ENCODE assay signal across 15 mouse cellular contexts in the genomic region with DNA sequence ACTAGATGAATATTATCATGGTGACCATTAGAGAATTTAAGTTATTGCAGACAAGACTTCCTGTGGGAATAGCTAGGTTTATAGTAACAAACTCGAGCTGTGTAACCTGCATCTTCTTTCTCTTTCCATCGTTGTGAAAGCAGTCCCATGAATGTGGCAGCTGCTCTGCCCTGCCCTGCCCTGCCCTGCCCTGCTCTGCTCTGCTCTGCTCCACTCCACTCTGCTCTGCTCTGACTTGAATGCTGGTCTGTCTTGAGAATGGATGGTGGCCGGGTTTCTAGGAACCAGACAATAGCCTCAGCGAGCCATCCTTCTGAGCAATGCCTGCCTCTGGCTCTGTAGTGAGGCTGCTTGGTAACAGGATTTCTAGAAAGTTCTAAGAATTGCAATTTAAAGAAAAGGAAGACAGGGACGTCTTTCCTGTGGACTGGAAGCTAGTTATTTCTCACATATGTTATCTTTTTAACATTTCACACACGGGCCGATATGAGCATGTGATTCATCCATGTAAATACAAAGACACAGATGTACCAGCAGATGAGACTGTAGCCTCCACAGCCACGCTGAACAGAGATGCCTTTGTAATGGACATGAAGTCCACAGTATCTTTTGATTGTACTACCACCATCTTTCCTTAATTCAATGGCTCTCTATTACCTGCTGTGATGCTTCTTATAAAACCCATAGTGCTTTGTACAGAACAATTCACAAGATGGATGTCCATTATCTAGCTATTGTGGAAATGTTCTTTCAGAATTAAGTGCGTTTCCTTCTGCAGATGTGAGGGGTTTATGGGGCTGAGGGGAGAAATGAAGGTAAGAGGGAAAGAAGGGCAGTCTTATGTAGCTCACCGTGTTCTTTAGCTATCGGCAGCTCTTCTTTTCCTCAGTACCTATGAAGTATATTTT.
DNase-seq lines count a peak whose midpoint lies in the region; ATAC-seq and TF ChIP-seq lines count a peak whose summit lies in the region.
"Had no signal": no experiment of that assay in that cellular context is flagged by ENCODE, and none has a peak within 500 bp of the region (broad histone marks: within the 10 kb centered on the region; RNA-seq: fewer than 3 reads in every experiment).

No protein-coding gene starts in this region.

- H3K4me2 ChIP-seq in heart, embryonic 11.5 days: no peak overlapping the region
- no peak overlapping the region for H3K4me2 ChIP-seq in forebrain, embryonic 11.5 days (ENCODE audit: low read depth, low read length, severe bottlenecking)
- H3K4me2 ChIP-seq: embryonic facial prominence, embryonic 13.5 days; limb, embryonic 13.5 days had no signal

- 72% methylated on average over 11 of the region's 11 CpGs for WGBS in heart, embryonic 11.5 days (ENCODE audit: insufficient replicate concordance)
- 43% methylated on average over 11 of the region's 11 CpGs for WGBS in forebrain, embryonic 11.5 days
- 58% methylated on average over 11 of the region's 11 CpGs for WGBS in olfactory bulb, adult 2 months

- H3K27ac ChIP-seq in heart, embryonic 11.5 days (ENCODE audit: low read depth, low read length): no peak overlapping the region
- H3K27ac ChIP-seq in forebrain, embryonic 11.5 days (ENCODE audit: low read depth, low read length): no peak overlapping the region
- H3K27ac ChIP-seq in olfactory bulb, adult 2 months (ENCODE audit: insufficient read depth, low read depth, low read length): peak overlapping the region; percentile 49
- H3K27ac ChIP-seq: embryonic facial prominence, embryonic 13.5 days; gastrocnemius, adult 2 months; limb, embryonic 13.5 days had no signal

- no peaks in the 10 kb centered on the region for H3K9me3 ChIP-seq in heart, embryonic 11.5 days (replicated peaks; ENCODE audit: control insufficient read depth, low read length)
- no peaks in the 10 kb centered on the region for H3K9me3 ChIP-seq in forebrain, embryonic 11.5 days (ENCODE audit: control insufficient read depth, low read length)
- H3K9me3 ChIP-seq: embryonic facial prominence, embryonic 13.5 days; limb, embryonic 13.5 days had no signal

- no peak for TF ChIP-seq CTCF in olfactory bulb, adult 2 months (IDR thresholded peaks at IDR 0.05; ENCODE audit: insufficient read depth, low read depth, low read length)

- TF ChIP-seq POLR2A in olfactory bulb, adult 2 months (IDR thresholded peaks at IDR 0.05; ENCODE audit: insufficient read depth, low read depth, low read length): no peak

- H3K27me3 ChIP-seq in heart, embryonic 11.5 days (ENCODE audit: control insufficient read depth, insufficient read depth, low read length): no peaks in the 10 kb centered on the region
- no peaks in the 10 kb centered on the region for H3K27me3 ChIP-seq in forebrain, embryonic 11.5 days (ENCODE audit: control insufficient read depth, insufficient read depth, low read length)
- H3K27me3 ChIP-seq: embryonic facial prominence, embryonic 13.5 days; limb, embryonic 13.5 days had no signal

- DNase-seq in heart, adult 11 months: peak; percentile 49
- DNase-seq in forebrain, embryonic 11.5 days (ENCODE audit: low spot score): no peak
- DNase-seq in mesoderm, embryonic 11.5 days (ENCODE audit: low read depth, low spot score): peak; percentile 51
- no peak for DNase-seq in lung, postnatal 25 days (ENCODE audit: low spot score)
- no peak for DNase-seq in urinary bladder, postnatal 14 days (ENCODE audit: low spot score)
- no peak for DNase-seq in left cerebral cortex, adult 9 months (ENCODE audit: low spot score in 2 of 2)
- DNase-seq: adrenal gland, adult 8-10 months; cerebellum, adult 11 months; gastrocnemius, adult 2 months had no signal

- no peak for ATAC-seq in heart, embryonic 11.5 days (replicated peaks; ENCODE audit: insufficient number of reproducible peaks, low FRiP score, low TSS enrichment)
- ATAC-seq in forebrain, embryonic 11.5 days (replicated peaks; ENCODE audit: low FRiP score): peak; percentile 76
- ATAC-seq: intestine, postnatal 0 days; lung, postnatal 0 days had no signal

- no peak overlapping the region for H3K4me3 ChIP-seq in heart, embryonic 11.5 days (ENCODE audit: low read depth, low read length)
- no peak overlapping the region for H3K4me3 ChIP-seq in forebrain, embryonic 11.5 days (ENCODE audit: low read depth, low read length)
- H3K4me3 ChIP-seq in olfactory bulb, adult 2 months (ENCODE audit: insufficient read depth, low read depth, low read length): no peak overlapping the region
- H3K4me3 ChIP-seq: embryonic facial prominence, embryonic 13.5 days; gastrocnemius, adult 2 months; limb, embryonic 13.5 days had no signal

- no peaks in the 10 kb centered on the region for H3K36me3 ChIP-seq in heart, embryonic 11.5 days (ENCODE audit: control insufficient read depth, insufficient read depth, low read length)
- no peaks in the 10 kb centered on the region for H3K36me3 ChIP-seq in forebrain, embryonic 11.5 days (ENCODE audit: control insufficient read depth, insufficient read depth, low read length)
- H3K36me3 ChIP-seq: embryonic facial prominence, embryonic 13.5 days; limb, embryonic 13.5 days had no signal

- no peak overlapping the region for H3K9ac ChIP-seq in heart, embryonic 11.5 days (ENCODE audit: low read depth, low read length)
- no peak overlapping the region for H3K9ac ChIP-seq in forebrain, embryonic 11.5 days (ENCODE audit: low read length)
- H3K9ac ChIP-seq: embryonic facial prominence, embryonic 13.5 days; limb, embryonic 13.5 days had no signal

- no peaks in the 10 kb centered on the region for H3K4me1 ChIP-seq in heart, embryonic 11.5 days (ENCODE audit: control insufficient read depth, insufficient read depth, low read length)
- H3K4me1 ChIP-seq in forebrain, embryonic 11.5 days (replicated peaks; ENCODE audit: control insufficient read depth, insufficient read depth, low read length): no peaks in the 10 kb centered on the region; the same call in 1 of the 2 replicates
- H3K4me1 ChIP-seq in olfactory bulb, adult 2 months (ENCODE audit: control insufficient read depth, insufficient read depth, low read length): peaks cover 3% of the 10 kb centered on the region; the same call in 1 of the 2 replicates
- H3K4me1 ChIP-seq: limb, embryonic 13.5 days had no signal

Comparison
In these comparisons a context has a peak if more than half of its experiments do, and no peak if none do; other contexts are left out.
1. DNase-seq: peak in heart, adult 11 months (single experiment) and mesoderm, embryonic 11.5 days (single experiment); none in forebrain, embryonic 11.5 days (single experiment), lung, postnatal 25 days (single experiment), urinary bladder, postnatal 14 days (single experiment) and left cerebral cortex, adult 9 months (0 of 2).